Mouse (Mus musculus) megakaryocyte, embryonic 14.5 days (primary cell): ENCODE measurements at regions not wholly inside any gene's neighbourhood (a gene's known extent, or its start where the extent isn't known, plus 50 kb on each side); places are given as distances from the start of the nearest gene placed in this dataset.

ENCODE experiments used
- H3K27me3 ChIP-seq: replicated peaks from 2 replicates; pipeline ENCODE3; 2012; ENCODE audit warnings: inconsistent platforms
- H3K36me3 ChIP-seq: replicated peaks from 2 replicates; pipeline ENCODE3; 2012; ENCODE audit warnings: low read length, inconsistent platforms, mixed read lengths
- H3K4me1 ChIP-seq: 2 replicates; pipeline ENCODE4 v1.6.1; 2012; ENCODE audit warnings: inconsistent platforms
- H3K4me3 ChIP-seq: replicated peaks from 2 replicates; pipeline ENCODE3; 2012; ENCODE audit warnings: moderate library complexity, mild to moderate bottlenecking, inconsistent platforms
- H3K9me3 ChIP-seq: 2 replicates; pipeline ENCODE4 v1.6.1; 2012; ENCODE audit warnings: inconsistent platforms
- FLI1 ChIP-seq: IDR thresholded peaks from 2 replicates; pipeline ENCODE4 v1.6.1; 2012; ENCODE audit warnings: low read length, inconsistent platforms, mixed read lengths
- GATA1 ChIP-seq: IDR thresholded peaks from 3 replicates; pipeline ENCODE4 v1.6.1; 2012; ENCODE audit warnings: mixed read lengths, low read length, inconsistent platforms, borderline replicate concordance

- Histone ChIP-seq H3K36me3 (no peaks in the 10 kb centered on the region), H3K27me3 (no peaks in the 10 kb centered on the region), H3K4me1 (no peaks in the 10 kb centered on the region), H3K9me3 (0 out of 2 replicates have a peak, but pooled peaks cover 4% of the 10 kb centered on the region), H3K4me3 (no peak overlapping the region)
- TF ChIP-seq GATA1 (no peak), FLI1 (no peak)
These were observed 90.2 kb upstream of the Zfp703 start for GRCm38 (mm10) chr8:26886783-26887486.

GRCm38 (mm10) chr8:26887551-26887950 is 89.6 kb upstream of the Zfp703 start:
- H3K4me1 ChIP-seq: no peaks in the 10 kb centered on the region
- no peaks in the 10 kb centered on the region for H3K36me3 ChIP-seq
- TF ChIP-seq GATA1: no peak
- TF ChIP-seq FLI1: no peak
- 0 out of 2 replicates have a peak, but pooled peaks cover 4% of the 10 kb centered on the region for H3K9me3 ChIP-seq
- no peaks in the 10 kb centered on the region for H3K27me3 ChIP-seq
- no peak overlapping the region for H3K4me3 ChIP-seq

- TF ChIP-seq GATA1 (no peak), FLI1 (no peak)
- Histone ChIP-seq H3K9me3 (0 out of 2 replicates have a peak, but pooled peaks cover 4% of the 10 kb centered on the region), H3K36me3 (no peaks in the 10 kb centered on the region), H3K4me1 (no peaks in the 10 kb centered on the region), H3K27me3 (no peaks in the 10 kb centered on the region), H3K4me3 (no peak overlapping the region)
These were observed 89.1 kb upstream of the Zfp703 start for GRCm38 (mm10) chr8:26888050-26888449.

GRCm38 (mm10) chr8:26891881-26892280 is 85.2 kb upstream of the Zfp703 start:
- Histone ChIP-seq H3K27me3 (no peaks in the 10 kb centered on the region), H3K4me3 (no peak overlapping the region), H3K4me1 (no peaks in the 10 kb centered on the region), H3K36me3 (no peaks in the 10 kb centered on the region), H3K9me3 (no peaks in the 10 kb centered on the region)
- TF ChIP-seq FLI1 (no peak), GATA1 (no peak)

- Histone ChIP-seq H3K4me1 (no peaks in the 10 kb centered on the region), H3K4me3 (no peak overlapping the region), H3K9me3 (no peaks in the 10 kb centered on the region), H3K27me3 (no peaks in the 10 kb centered on the region), H3K36me3 (no peaks in the 10 kb centered on the region)
- no peak for TF ChIP-seq FLI1
- TF ChIP-seq GATA1: no peak
These were observed 84.7 kb upstream of the Zfp703 start for GRCm38 (mm10) chr8:26892380-26892779.

GRCm38 (mm10) chr8:26895867-26896266 is 81.3 kb upstream of the Zfp703 start:
- H3K4me1 ChIP-seq: no peaks in the 10 kb centered on the region
- no peak overlapping the region for H3K4me3 ChIP-seq
- H3K9me3 ChIP-seq: no peaks in the 10 kb centered on the region
- H3K36me3 ChIP-seq: no peaks in the 10 kb centered on the region
- H3K27me3 ChIP-seq: no peaks in the 10 kb centered on the region
- TF ChIP-seq FLI1: no peak
- no peak for TF ChIP-seq GATA1

GRCm38 (mm10) chr8:26903289-26903688 is 73.8 kb upstream of the Zfp703 start:
- Histone ChIP-seq H3K27me3 (no peaks in the 10 kb centered on the region), H3K4me1 (peaks cover 3% of the 10 kb centered on the region; the same call in 1 of the 2 replicates), H3K9me3 (no peaks in the 10 kb centered on the region), H3K36me3 (no peaks in the 10 kb centered on the region), H3K4me3 (no peak overlapping the region)
- no peak for TF ChIP-seq GATA1
- TF ChIP-seq FLI1: no peak

- peaks cover 3% of the 10 kb centered on the region; the same call in 1 of the 2 replicates for H3K4me1 ChIP-seq
- no peak overlapping the region for H3K4me3 ChIP-seq
- H3K36me3 ChIP-seq: no peaks in the 10 kb centered on the region
- TF ChIP-seq FLI1 (no peak), GATA1 (no peak)
- no peaks in the 10 kb centered on the region for H3K27me3 ChIP-seq
- no peaks in the 10 kb centered on the region for H3K9me3 ChIP-seq
These were observed 70.9 kb upstream of the Zfp703 start for GRCm38 (mm10) chr8:26906257-26906656.

- Histone ChIP-seq H3K4me1 (peaks cover 3% of the 10 kb centered on the region; the same call in 1 of the 2 replicates), H3K4me3 (no peak overlapping the region), H3K9me3 (no peaks in the 10 kb centered on the region), H3K36me3 (no peaks in the 10 kb centered on the region), H3K27me3 (no peaks in the 10 kb centered on the region)
- TF ChIP-seq GATA1 (no peak), FLI1 (no peak)
These were observed 69.6 kb upstream of the Zfp703 start for GRCm38 (mm10) chr8:26907347-26908170.

- Histone ChIP-seq H3K36me3 (no peaks in the 10 kb centered on the region), H3K4me3 (no peak overlapping the region), H3K27me3 (no peaks in the 10 kb centered on the region), H3K9me3 (no peaks in the 10 kb centered on the region), H3K4me1 (no peaks in the 10 kb centered on the region)
- no peak for TF ChIP-seq GATA1
- no peak for TF ChIP-seq FLI1
These were observed 66.9 kb upstream of the Zfp703 start for GRCm38 (mm10) chr8:26910186-26910585.
